ENCODE assay signal across 7 mouse cellular contexts in the genomic region with DNA sequence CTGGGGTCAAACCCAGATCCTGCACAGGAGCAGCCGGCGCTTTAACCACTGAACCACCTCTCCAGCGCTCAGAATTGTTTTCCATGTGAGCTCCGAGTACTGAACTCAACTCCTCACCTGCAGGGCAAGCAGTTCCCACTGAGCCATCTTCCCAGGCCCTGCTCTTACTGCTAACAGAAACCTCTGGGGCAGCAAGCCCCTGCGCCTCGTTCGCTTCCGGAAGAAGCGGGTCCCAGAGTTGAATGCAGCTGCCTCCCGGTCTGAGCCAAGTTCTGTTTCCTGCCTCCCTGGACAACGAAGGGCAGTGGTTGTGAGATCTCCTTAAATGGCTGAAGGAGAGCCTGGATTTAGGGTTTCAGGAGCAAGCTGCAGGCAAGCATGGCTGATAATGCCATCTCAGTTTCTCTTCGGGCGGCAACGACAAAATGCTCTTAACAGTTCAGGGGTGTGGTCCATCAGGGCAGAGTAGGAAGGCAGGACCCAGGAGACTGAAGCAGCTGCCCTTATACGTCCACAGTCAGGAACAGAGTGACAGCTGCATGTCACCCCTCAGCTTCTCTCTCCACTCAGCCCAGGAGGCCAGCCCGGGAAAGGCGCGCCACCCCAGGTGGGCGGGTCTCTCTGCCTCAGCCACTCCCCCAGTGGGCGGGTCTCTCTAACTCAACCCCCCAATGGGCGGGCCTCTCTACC.
DNase-seq lines count a peak whose midpoint lies in the region; ATAC-seq and TF ChIP-seq lines count a peak whose summit lies in the region.

No protein-coding gene starts in this region.

- TF ChIP-seq CTCF in bone marrow, adult 2 months (IDR thresholded peaks at IDR 0.05; ENCODE audit: control insufficient read depth, insufficient read depth, low read length): no peak
- no peak for TF ChIP-seq CTCF in forebrain, postnatal 0 days (IDR thresholded peaks at IDR 0.05; ENCODE audit: low read depth)

- H3K4me3 ChIP-seq in bone marrow, adult 2 months (replicated peaks; ENCODE audit: control insufficient read depth, low read depth, low read length): peak overlapping the region; percentile 63
- peak overlapping the region; percentile 27 for H3K4me3 ChIP-seq in forebrain, postnatal 0 days (ENCODE audit: low read depth, low read length)
- H3K4me3 ChIP-seq in hindbrain, embryonic 11.5 days (ENCODE audit: low read depth, low read length): peak overlapping the region; percentile 30
- H3K4me3 ChIP-seq in limb, embryonic 14.5 days (replicated peaks; ENCODE audit: low read length): peak overlapping the region; percentile 36
- peak overlapping the region; percentile 22; the same call in 1 of the 2 replicates for H3K4me3 ChIP-seq in midbrain, embryonic 14.5 days (replicated peaks; ENCODE audit: low read depth, low read length)
- H3K4me3 ChIP-seq in stomach, embryonic 15.5 days (replicated peaks): peak overlapping the region; percentile 44

- peak; percentile 92 for ATAC-seq in forebrain, postnatal 0 days
- ATAC-seq in hindbrain, embryonic 11.5 days (ENCODE audit: low FRiP score): peak; percentile 76; the same call in 1 of the 2 replicates
- ATAC-seq in limb, embryonic 14.5 days (ENCODE audit: low FRiP score, low read depth): peak; percentile 78
- ATAC-seq in midbrain, embryonic 14.5 days (ENCODE audit: low FRiP score, low TSS enrichment): peak; percentile 64
- peak; percentile 94 for ATAC-seq in stomach, embryonic 15.5 days (ENCODE audit: insufficient read depth, low FRiP score, low read depth)

- H3K27ac ChIP-seq in bone marrow, adult 2 months (ENCODE audit: control insufficient read depth, insufficient read depth, low read depth, low read length, poor library complexity): no peak overlapping the region
- H3K27ac ChIP-seq in forebrain, postnatal 0 days (ENCODE audit: low read depth, low read length): no peak overlapping the region
- H3K27ac ChIP-seq in hindbrain, embryonic 11.5 days (ENCODE audit: low read depth, low read length): no peak overlapping the region
- no peak overlapping the region for H3K27ac ChIP-seq in limb, embryonic 14.5 days (replicated peaks; ENCODE audit: low read depth, low read length)
- H3K27ac ChIP-seq in midbrain, embryonic 14.5 days (replicated peaks; ENCODE audit: low read depth, low read length): no peak overlapping the region
- H3K27ac ChIP-seq in stomach, embryonic 15.5 days: no peak overlapping the region

- H3K27me3 ChIP-seq in forebrain, postnatal 0 days (ENCODE audit: insufficient read depth, low read length): peaks cover 3% of the 10 kb centered on the region; the same call in 1 of the 2 replicates
- H3K27me3 ChIP-seq in hindbrain, embryonic 11.5 days (ENCODE audit: control insufficient read depth, insufficient read depth, low read length): no peaks in the 10 kb centered on the region; the same call in 1 of the 2 replicates
- H3K27me3 ChIP-seq in limb, embryonic 14.5 days (ENCODE audit: control insufficient read depth, insufficient read depth, low read length): no peaks in the 10 kb centered on the region
- H3K27me3 ChIP-seq in midbrain, embryonic 14.5 days (ENCODE audit: control insufficient read depth, insufficient read depth, low read length): no peaks in the 10 kb centered on the region
- no peaks in the 10 kb centered on the region for H3K27me3 ChIP-seq in stomach, embryonic 15.5 days (replicated peaks)

- no peaks in the 10 kb centered on the region for H3K9me3 ChIP-seq in forebrain, postnatal 0 days (ENCODE audit: low read length)
- H3K9me3 ChIP-seq in hindbrain, embryonic 11.5 days (ENCODE audit: control insufficient read depth, low read length): no peaks in the 10 kb centered on the region
- H3K9me3 ChIP-seq in limb, embryonic 14.5 days (ENCODE audit: control insufficient read depth, low read length): no peaks in the 10 kb centered on the region
- H3K9me3 ChIP-seq in midbrain, embryonic 14.5 days (ENCODE audit: control insufficient read depth, low read length): no peaks in the 10 kb centered on the region
- H3K9me3 ChIP-seq in stomach, embryonic 15.5 days: no peaks in the 10 kb centered on the region

- peak; percentile 87 for DNase-seq in MN1 (ENCODE audit: low spot score)
- peak; percentile 66 for DNase-seq in forebrain, postnatal 0 days
- DNase-seq in hindbrain, embryonic 11.5 days (ENCODE audit: low spot score): peak; percentile 77
- DNase-seq in limb, embryonic 14.5 days (ENCODE audit: low spot score): peak; percentile 69
- DNase-seq in midbrain, embryonic 14.5 days: peak; percentile 72

- H3K4me1 ChIP-seq in bone marrow, adult 2 months (ENCODE audit: control insufficient read depth, insufficient read depth, low read length): no peaks in the 10 kb centered on the region; the same call in 1 of the 2 replicates
- H3K4me1 ChIP-seq in forebrain, postnatal 0 days (ENCODE audit: insufficient read depth): peaks cover 8% of the 10 kb centered on the region
- H3K4me1 ChIP-seq in hindbrain, embryonic 11.5 days (replicated peaks; ENCODE audit: control insufficient read depth, insufficient read depth, low read length): no peaks in the 10 kb centered on the region
- peaks cover 2% of the 10 kb centered on the region; the same call in 1 of the 2 replicates for H3K4me1 ChIP-seq in limb, embryonic 14.5 days (ENCODE audit: control insufficient read depth, insufficient read depth, low read length)
- peaks cover 16% of the 10 kb centered on the region for H3K4me1 ChIP-seq in midbrain, embryonic 14.5 days (ENCODE audit: control insufficient read depth, insufficient read depth, low read length)
- H3K4me1 ChIP-seq in stomach, embryonic 15.5 days: 0 out of 2 replicates have a peak, but pooled peaks cover 10% of the 10 kb centered on the region

- 0 out of 2 replicates have a peak overlapping the region, but pooled peaks have one; percentile 35 for H3K9ac ChIP-seq in forebrain, postnatal 0 days
- H3K9ac ChIP-seq in hindbrain, embryonic 11.5 days (ENCODE audit: low read depth, low read length): no peak overlapping the region
- peak overlapping the region; percentile 45 for H3K9ac ChIP-seq in limb, embryonic 14.5 days (ENCODE audit: low read depth, low read length, severe bottlenecking)
- peak overlapping the region; percentile 14; the same call in 1 of the 2 replicates for H3K9ac ChIP-seq in midbrain, embryonic 14.5 days (replicated peaks; ENCODE audit: low read length)
- H3K9ac ChIP-seq in stomach, embryonic 15.5 days: peak overlapping the region; percentile 4; the same call in 1 of the 2 replicates

- no peaks in the 10 kb centered on the region for H3K36me3 ChIP-seq in forebrain, postnatal 0 days (ENCODE audit: insufficient read depth)
- H3K36me3 ChIP-seq in hindbrain, embryonic 11.5 days (ENCODE audit: control insufficient read depth, insufficient read depth, low read length): no peaks in the 10 kb centered on the region
- H3K36me3 ChIP-seq in limb, embryonic 14.5 days (ENCODE audit: control insufficient read depth, insufficient read depth, low read length): no peaks in the 10 kb centered on the region
- no peaks in the 10 kb centered on the region for H3K36me3 ChIP-seq in midbrain, embryonic 14.5 days (ENCODE audit: control insufficient read depth, insufficient read depth, low read length)
- H3K36me3 ChIP-seq in stomach, embryonic 15.5 days: no peaks in the 10 kb centered on the region

- TF ChIP-seq POLR2A in bone marrow, adult 2 months (IDR thresholded peaks at IDR 0.05; ENCODE audit: borderline replicate concordance, control insufficient read depth, low read depth, low read length): no peak
- TF ChIP-seq POLR2A in limb, embryonic 14.5 days (IDR thresholded peaks at IDR 0.05; ENCODE audit: borderline replicate concordance, extremely low read depth, insufficient read depth, insufficient read length): no peak

- peak overlapping the region; percentile 56 for H3K4me2 ChIP-seq in forebrain, postnatal 0 days (ENCODE audit: low read depth)
- H3K4me2 ChIP-seq in hindbrain, embryonic 11.5 days (replicated peaks; ENCODE audit: low read depth, low read length): peak overlapping the region; percentile 38
- peak overlapping the region; percentile 64 for H3K4me2 ChIP-seq in limb, embryonic 14.5 days (replicated peaks; ENCODE audit: low read depth, low read length, severe bottlenecking)
- peak overlapping the region; percentile 46 for H3K4me2 ChIP-seq in midbrain, embryonic 14.5 days (ENCODE audit: low read length)
- peak overlapping the region; percentile 74 for H3K4me2 ChIP-seq in stomach, embryonic 15.5 days

- WGBS in bone marrow, adult 2 months: 5% methylated on average over 21 of the region's 21 CpGs
- 15% methylated on average over 21 of the region's 21 CpGs for WGBS in forebrain, postnatal 0 days
- WGBS in hindbrain, embryonic 11.5 days: 15% methylated on average over 21 of the region's 21 CpGs
- WGBS in limb, embryonic 14.5 days: 16% methylated on average over 21 of the region's 21 CpGs
- 9% methylated on average over 21 of the region's 21 CpGs for WGBS in midbrain, embryonic 14.5 days
- WGBS in stomach, embryonic 15.5 days: 13% methylated on average over 21 of the region's 21 CpGs
